Mouse (Mus musculus) ES-E14 (cell line): ENCODE results near the gene Rassf9. TPM values are rescaled to one million over a fixed set of nuclear protein-coding genes. Genes with fewer than 3 reads are reported as not detected.

Source experiments
- DNase-seq: peaks from one replicate; pipeline ENCODE4 v3.0.0-alpha.2; 2013; ENCODE audit warnings: low read depth, low spot score
- H3K27ac ChIP-seq: 2 replicates; pipeline ENCODE4 v1.5.1; 2012; ENCODE audit warnings: low read depth, mild to moderate bottlenecking, low read length, moderate library complexity, mixed read lengths; ENCODE audit not compliant: poor library complexity, insufficient read depth, severe bottlenecking
- H3K36me3 ChIP-seq: 2 replicates; pipeline ENCODE4 v1.6.1; 2012; ENCODE audit warnings: mild to moderate bottlenecking, low read length, moderate library complexity, mixed read lengths; ENCODE audit not compliant: control insufficient read depth, poor library complexity, insufficient read depth, severe bottlenecking
- H3K4me1 ChIP-seq, 2 experiments: fragments of 150-350 bp in 1 of 2; sonication (generic) in 1 of 2; 2 replicates each; pipeline ENCODE4 v1.6.1; 2012; ENCODE audit warnings: low read length in 2 of 2, mild to moderate bottlenecking in 1 of 2, mixed read lengths in 1 of 2; ENCODE audit not compliant: control insufficient read depth in 2 of 2, insufficient read depth in 2 of 2, poor library complexity in 1 of 2
- H3K4me3 ChIP-seq, 2 experiments: fragments of 150-350 bp in 1 of 2; sonication (generic) in 1 of 2; 2 replicates each; pipeline ENCODE4 v1.5.1; 2012; ENCODE audit warnings: low read length in 2 of 2, low read depth in 1 of 2, mild to moderate bottlenecking in 1 of 2, mixed read lengths in 1 of 2; ENCODE audit not compliant: insufficient read depth in 1 of 2, poor library complexity in 1 of 2, severe bottlenecking in 1 of 2
- H3K9ac ChIP-seq: 2 replicates; pipeline ENCODE4 v1.6.1; 2012; ENCODE audit warnings: low read depth, mild to moderate bottlenecking, low read length, mixed read lengths; ENCODE audit not compliant: poor library complexity, insufficient read depth, severe bottlenecking
- H3K9me3 ChIP-seq: fragments of 150-350 bp; sonication (generic); 2 replicates; pipeline ENCODE4 v1.6.1; 2012; ENCODE audit warnings: low read depth, mild to moderate bottlenecking, low read length; ENCODE audit not compliant: control insufficient read depth, insufficient read depth
- CHD2 ChIP-seq: IDR thresholded peaks from 2 replicates; pipeline ENCODE4 v1.6.1; 2014; ENCODE audit warnings: mild to moderate bottlenecking, low read depth, low read length, inconsistent platforms
- HCFC1 ChIP-seq: IDR thresholded peaks from 2 replicates; pipeline ENCODE4 v1.6.1; 2012; ENCODE audit warnings: low read length, inconsistent platforms, borderline replicate concordance; ENCODE audit not compliant: insufficient read depth
- MAFK ChIP-seq: IDR thresholded peaks from 2 replicates; pipeline ENCODE4 v1.6.1; 2014; ENCODE audit warnings: mild to moderate bottlenecking, low read depth, low read length, inconsistent platforms; ENCODE audit not compliant: insufficient read depth
- ZC3H11A ChIP-seq: IDR thresholded peaks from 2 replicates; pipeline ENCODE4 v1.6.1; 2012; ENCODE audit warnings: low read depth, mild to moderate bottlenecking, inconsistent platforms, low read length, borderline replicate concordance
- ZNF384 ChIP-seq: IDR thresholded peaks from 2 replicates; pipeline ENCODE4 v1.6.1; 2012; ENCODE audit warnings: low read depth, low read length, inconsistent platforms
- in situ Hi-C, 2 experiments: fragments of 600-800 bp; cut with MboI; formaldehyde crosslinking; loops; one replicate each; pipeline ENCODE4 v1.15.1; 2025; ENCODE audit warnings: low sequenced_read_pairs in 2 of 2, inconsistent platforms in 1 of 2; ENCODE audit not compliant: unreplicated experiment in 2 of 2
- total RNA-seq: library from RNA; depleted of rRNA; stranded (reverse); fragments of 300-350 nt; gene quantifications from 2 replicates; pipeline ENCODE4 v1.2.3, GENCODE M21; 2012; rRNA removed

Rassf9 gene
- total RNA-seq, 1 experiment = 0.98 TPM

DNA sequence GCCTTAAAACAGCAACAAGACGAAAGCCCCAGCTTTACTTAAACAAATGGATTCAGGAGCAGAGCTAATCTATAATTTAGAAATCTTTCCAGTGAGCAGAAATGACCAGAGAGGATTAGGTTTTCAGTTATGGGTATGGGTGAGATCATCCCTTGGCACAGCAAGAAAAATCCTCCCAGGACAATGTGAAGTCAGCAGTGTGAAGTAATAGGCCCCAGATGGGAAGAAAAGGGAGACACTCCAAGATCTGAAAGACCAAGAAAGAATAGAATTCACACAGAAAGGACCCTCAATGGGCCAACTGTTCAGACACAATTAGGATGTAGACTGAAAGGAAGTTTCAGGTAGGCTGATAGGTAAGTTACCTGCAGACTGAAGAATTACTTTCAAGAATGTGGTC lies 50.5 kb downstream of the Rassf9 start:
- H3K9me3 ChIP-seq = no peaks in the 10 kb centered on the region
- no peak for DNase-seq
- no peaks in the 10 kb centered on the region for H3K4me1 ChIP-seq
- no peaks in the 10 kb centered on the region for H3K36me3 ChIP-seq
- no peak overlapping the region for H3K27ac ChIP-seq
- H3K9ac ChIP-seq = no peak overlapping the region
- TF ChIP-seq MAFK = no peak
- no peak for TF ChIP-seq ZC3H11A
- in situ Hi-C loops = no loop called here
- H3K4me3 ChIP-seq = no peak overlapping the region

DNA sequence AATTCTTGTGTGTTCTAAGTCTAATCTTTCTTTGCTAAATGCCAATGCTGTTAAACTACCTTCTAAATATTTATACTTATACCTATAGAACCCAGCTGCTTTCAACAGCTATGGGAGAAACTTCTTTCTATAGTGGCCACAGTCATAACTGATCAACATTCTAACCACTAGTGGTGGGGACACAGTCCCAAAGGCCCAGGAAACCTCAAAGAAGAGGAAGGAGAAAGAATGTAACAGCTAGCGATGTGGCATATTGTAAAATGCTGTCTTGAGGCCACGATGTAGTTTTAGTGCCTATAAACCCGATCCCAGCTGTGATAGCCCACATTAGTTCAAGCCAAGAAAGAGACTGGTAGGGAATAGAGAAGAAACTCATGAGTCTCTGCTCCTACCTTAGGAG lies 65.9 kb downstream of the Rassf9 start:
- no peaks in the 10 kb centered on the region for H3K9me3 ChIP-seq
- in situ Hi-C loops = no loop called here

DNA sequence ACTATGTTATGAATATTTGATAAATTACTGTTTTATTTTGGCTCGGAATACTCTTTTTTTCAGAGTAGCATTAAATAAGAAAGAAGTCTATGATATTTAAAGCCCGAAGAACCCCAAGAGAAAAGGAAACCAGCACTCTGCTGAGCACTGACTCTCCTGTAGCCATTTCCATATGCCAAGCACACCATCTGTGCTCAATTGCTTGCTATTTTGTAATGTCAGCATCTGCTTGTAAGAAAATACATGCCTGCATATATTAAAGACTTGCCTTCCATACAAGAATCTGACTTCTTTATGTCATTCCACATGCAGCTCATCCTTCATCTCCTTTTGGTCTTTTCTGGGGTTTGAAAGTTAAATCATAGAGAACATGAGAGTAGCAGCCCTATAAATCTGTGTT lies 82.3 kb downstream of the Rassf9 start:
- Histone ChIP-seq H3K4me1 (no peaks in the 10 kb centered on the region), H3K9ac (no peak overlapping the region), H3K9me3 (no peaks in the 10 kb centered on the region), H3K4me3 (no peak overlapping the region), H3K27ac (no peak overlapping the region), H3K36me3 (no peaks in the 10 kb centered on the region)
- DNase-seq = no peak
- TF ChIP-seq CHD2 = no peak
- no peak for TF ChIP-seq MAFK
- TF ChIP-seq ZC3H11A = no peak
- TF ChIP-seq HCFC1 = no peak
- no peak for TF ChIP-seq ZNF384
- in situ Hi-C loops = no loop called here

More for the DNA sequence above, 65.9 kb downstream of the Rassf9 start:
- Histone ChIP-seq H3K27ac (no peak overlapping the region), H3K4me1 (no peaks in the 10 kb centered on the region), H3K4me3 (no peak overlapping the region), H3K36me3 (no peaks in the 10 kb centered on the region), H3K9ac (no peak overlapping the region)
- no peak for DNase-seq
- TF ChIP-seq ZC3H11A = no peak
- TF ChIP-seq CHD2 = no peak
- TF ChIP-seq HCFC1 = no peak
- no peak for TF ChIP-seq ZNF384
- TF ChIP-seq MAFK = no peak

Other genes starting within 250 kb of the Rassf9 start
- gene Nts, start 21.7 kb upstream of the Rassf9 start, total RNA-seq = 1.5 and 2.4 TPM in 2 replicates